Mouse (Mus musculus) liver, adult 2 months (tissue): Measurements from ENCODE around the gene Serpinb7. TPM values are rescaled to one million over a fixed set of nuclear protein-coding genes. Genes with fewer than 3 reads are reported as not detected.
A peak's percentile ranks its signal among the peaks of the same experiment; 100 is the strongest.

Experiments
- DNase-seq: peaks from one replicate; pipeline ENCODE4 v3.0.0-alpha.2; 2011; ENCODE audit warnings: low read depth, low spot score; ENCODE audit errors: extremely low read depth
- H3K27ac ChIP-seq: fragments of 200-500 bp; replicated peaks from 2 replicates; pipeline ENCODE4 v1.5.1; 2012; ENCODE audit warnings: low read depth, mild to moderate bottlenecking, control low read depth, inconsistent platforms, low read length; ENCODE audit not compliant: insufficient read depth
- H3K27me3 ChIP-seq: fragments of 200-500 bp; 2 replicates; pipeline ENCODE4 v1.6.1; 2012; ENCODE audit warnings: mild to moderate bottlenecking, moderate library complexity, low read length, inconsistent platforms; ENCODE audit not compliant: control insufficient read depth, insufficient read depth
- H3K36me3 ChIP-seq: fragments of 200-500 bp; 2 replicates; pipeline ENCODE4 v1.6.1; 2012; ENCODE audit warnings: low read length, inconsistent platforms; ENCODE audit not compliant: control insufficient read depth, insufficient read depth
- H3K4me1 ChIP-seq: fragments of 200-500 bp; 2 replicates; pipeline ENCODE4 v1.6.1; 2011; ENCODE audit warnings: low read length; ENCODE audit not compliant: control insufficient read depth, insufficient read depth
- H3K4me3 ChIP-seq: fragments of 200-500 bp; 2 replicates; pipeline ENCODE4 v1.5.1; 2011; ENCODE audit warnings: low read depth, mild to moderate bottlenecking, control low read depth, low read length, moderate library complexity; ENCODE audit not compliant: insufficient read depth
- H3K79me2 ChIP-seq: fragments of 200-500 bp; 2 replicates; pipeline ENCODE4 v1.6.1; 2012; ENCODE audit warnings: inconsistent platforms, mild to moderate bottlenecking, low read length, moderate library complexity; ENCODE audit not compliant: control insufficient read depth, insufficient read depth
- H3K9ac ChIP-seq: fragments of 200-500 bp; 2 replicates; pipeline ENCODE4 v1.6.1; 2012; ENCODE audit warnings: low read depth, mild to moderate bottlenecking, control low read depth, inconsistent platforms, low read length
- CTCF ChIP-seq: fragments of 200-500 bp; IDR thresholded peaks from 2 replicates; pipeline ENCODE4 v1.5.1; 2011; ENCODE audit warnings: low read depth, low read length, control low read depth
- POLR2A ChIP-seq: fragments of 200-500 bp; IDR thresholded peaks from 2 replicates; pipeline ENCODE4 v1.6.1; 2011; ENCODE audit warnings: low read length, control low read depth; ENCODE audit not compliant: insufficient read depth; ENCODE audit errors: extremely low read depth
- WGBS: fragments of 180-500 bp; shearing (Covaris S2); methylation state at CpG from one replicate; pipeline ENCODE4 v1.1.7; 2018; 5-methylcytosine and 5-hydroxymethylcytosine counted together
- polyA plus RNA-seq: library from polyadenylated mRNA; depleted of rRNA; stranded (reverse); fragments of >200 nt; gene quantifications from 2 replicates; pipeline ENCODE4 v1.2.3, GENCODE M21; 2012
- total RNA-seq: library from RNA; depleted of rRNA; stranded (reverse); fragments of >200 nt; gene quantifications from 2 replicates; pipeline ENCODE4 v1.2.3, GENCODE M21; 2014

Serpinb7 gene
- total and polyA plus RNA-seq, 2 experiments = 0.18 TPM; not detected in 1

- Histone ChIP-seq H3K79me2 (no peaks in the 10 kb centered on the region), H3K27me3 (no peaks in the 10 kb centered on the region), H3K4me3 (no peak overlapping the region), H3K4me1 (no peaks in the 10 kb centered on the region), H3K27ac (no peak overlapping the region), H3K36me3 (no peaks in the 10 kb centered on the region), H3K9ac (no peak overlapping the region)
- TF ChIP-seq CTCF = no peak
- TF ChIP-seq POLR2A = no peak
- peak; percentile 9 for DNase-seq
- 76% methylated on average over 2 of the region's 2 CpGs for WGBS
These were observed 9.7 kb upstream of the Serpinb7 start for GRCm38 (mm10) chr1:107389753-107390152.

DNA sequence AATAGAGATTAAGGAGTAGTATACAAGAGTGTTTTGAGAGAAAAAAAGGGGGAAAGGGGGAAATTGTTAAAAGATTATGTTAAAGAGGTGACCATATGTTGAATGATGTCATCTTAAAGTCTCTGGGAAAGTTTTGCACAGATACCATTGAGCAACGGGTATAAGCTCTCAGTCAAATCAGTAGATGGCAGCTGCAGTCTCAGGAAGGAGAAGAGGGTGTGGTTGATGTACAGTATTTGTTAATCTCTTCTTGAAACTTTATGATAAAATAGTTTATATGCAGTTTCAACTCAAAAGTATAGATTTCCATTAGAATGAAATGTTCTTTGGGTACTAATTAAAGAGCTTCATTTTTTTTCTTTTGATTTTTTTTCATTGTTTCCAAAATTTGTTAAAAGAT, 2.0 kb upstream of the Serpinb7 start:
- H3K27me3 ChIP-seq = no peaks in the 10 kb centered on the region
- H3K9ac ChIP-seq = no peak overlapping the region
- no peak overlapping the region for H3K27ac ChIP-seq
- TF ChIP-seq POLR2A = no peak
- TF ChIP-seq CTCF = no peak
- H3K36me3 ChIP-seq = no peaks in the 10 kb centered on the region
- no peak overlapping the region for H3K4me3 ChIP-seq
- DNase-seq = no peak
- H3K4me1 ChIP-seq = no peaks in the 10 kb centered on the region
- H3K79me2 ChIP-seq = no peaks in the 10 kb centered on the region
- WGBS = 72% methylated on average over 1 of the region's 1 CpGs

DNA sequence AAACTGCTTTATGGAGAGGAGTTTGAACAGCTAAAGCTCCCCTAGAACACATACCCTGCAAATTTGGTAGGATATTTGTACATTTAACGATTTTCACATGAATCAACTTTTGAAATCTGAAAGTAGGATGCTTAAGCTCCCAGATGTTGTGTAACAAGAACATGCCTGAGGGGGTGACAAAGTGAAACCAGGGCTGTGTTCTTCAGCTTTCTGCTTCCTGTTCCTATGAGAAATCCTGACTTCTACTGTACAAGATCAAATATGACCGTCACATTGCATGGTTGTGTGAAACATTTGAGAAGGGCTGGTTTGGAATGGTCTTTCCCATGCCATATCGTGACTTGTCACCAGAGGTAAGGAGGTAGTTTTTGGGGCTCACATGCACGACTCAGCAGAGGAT, 2.6 kb downstream of the Serpinb7 start:
- Histone ChIP-seq H3K27ac (no peak overlapping the region), H3K4me1 (no peaks in the 10 kb centered on the region), H3K27me3 (no peaks in the 10 kb centered on the region), H3K79me2 (no peaks in the 10 kb centered on the region), H3K36me3 (no peaks in the 10 kb centered on the region), H3K9ac (no peak overlapping the region), H3K4me3 (no peak overlapping the region)
- WGBS = 66% methylated on average over 4 of the region's 4 CpGs
- TF ChIP-seq POLR2A = no peak
- TF ChIP-seq CTCF = no peak
- DNase-seq = peak; percentile 15

GRCm38 (mm10) chr1:107414650-107415049, 15.2 kb downstream of the Serpinb7 start:
- no peak overlapping the region for H3K4me3 ChIP-seq
- WGBS = 10% methylated on average over 1 of the region's 1 CpGs
- H3K4me1 ChIP-seq = no peaks in the 10 kb centered on the region
- H3K36me3 ChIP-seq = no peaks in the 10 kb centered on the region
- no peak overlapping the region for H3K27ac ChIP-seq
- H3K9ac ChIP-seq = no peak overlapping the region
- DNase-seq = no peak
- no peaks in the 10 kb centered on the region for H3K79me2 ChIP-seq
- no peak for TF ChIP-seq POLR2A
- TF ChIP-seq CTCF = no peak
- H3K27me3 ChIP-seq = no peaks in the 10 kb centered on the region

DNA sequence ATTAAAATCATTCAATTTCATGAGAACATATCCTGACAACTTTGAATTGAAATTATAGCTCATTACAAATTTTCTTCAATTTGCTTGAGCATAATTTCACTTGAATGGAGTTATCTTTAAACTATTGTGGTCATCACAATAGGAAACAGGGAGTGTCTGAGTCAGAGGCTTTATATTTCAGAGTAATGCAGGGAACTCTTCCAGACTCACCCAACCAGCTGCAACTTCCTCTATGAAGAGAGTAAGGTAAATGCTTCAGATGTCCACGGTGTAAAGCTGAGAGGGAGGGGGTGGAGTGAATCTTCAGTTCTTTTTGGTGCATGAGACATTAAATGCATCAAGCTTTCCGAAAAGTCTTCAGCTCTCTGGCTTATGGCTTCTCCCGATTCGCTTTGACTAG, 23.0 kb downstream of the Serpinb7 start:
- TF ChIP-seq POLR2A (no peak), CTCF (no peak)
- H3K36me3 ChIP-seq = no peaks in the 10 kb centered on the region
- no peak for DNase-seq
- WGBS = 72% methylated on average over 4 of the region's 4 CpGs
- H3K9ac ChIP-seq = no peak overlapping the region
- H3K79me2 ChIP-seq = no peaks in the 10 kb centered on the region
- H3K4me3 ChIP-seq = no peak overlapping the region
- H3K27me3 ChIP-seq = no peaks in the 10 kb centered on the region
- no peaks in the 10 kb centered on the region for H3K4me1 ChIP-seq
- no peak overlapping the region for H3K27ac ChIP-seq

- no peak for TF ChIP-seq CTCF
- TF ChIP-seq POLR2A = no peak
- H3K36me3 ChIP-seq = no peaks in the 10 kb centered on the region
- no peaks in the 10 kb centered on the region for H3K79me2 ChIP-seq
- no peaks in the 10 kb centered on the region for H3K4me1 ChIP-seq
- H3K9ac ChIP-seq = no peak overlapping the region
- H3K4me3 ChIP-seq = no peak overlapping the region
- H3K27me3 ChIP-seq = no peaks in the 10 kb centered on the region
- H3K27ac ChIP-seq = no peak overlapping the region
- DNase-seq = no peak
These were observed 31.8 kb downstream of the Serpinb7 start for GRCm38 (mm10) chr1:107431253-107431652.
